Comparison of ENCODE assay signal across 7 mouse cellular contexts in genomic region chr7:68085870-68086341, GRCm38 (mm10).
DNase-seq lines count a peak whose midpoint lies in the region; ATAC-seq and TF ChIP-seq lines count a peak whose summit lies in the region.

No protein-coding gene starts in this region.

- H3K36me3 ChIP-seq in MEL (ENCODE audit: control insufficient read depth in 1 of 2, insufficient read depth in 2 of 2, low read length in 2 of 2) = peaks cover 0 to 17% of the 10 kb centered on the region in 2 experiments; a peak in 2 of 4 replicates

- no peak for TF ChIP-seq CTCF in MEL (IDR thresholded peaks at IDR 0.05 in 2 of 3, conservative IDR thresholded peaks at IDR 0.05 in 1 of 3; ENCODE audit: control insufficient read depth in 1 of 3, insufficient read depth in 1 of 3, low read depth in 2 of 3, low read length in 3 of 3, poor library complexity in 1 of 3, severe bottlenecking in 1 of 3)

- peak overlapping the region; percentile 0; the same call in 1 of the 2 replicates for H3K9ac ChIP-seq in MEL (ENCODE audit: control insufficient read depth, low read depth, low read length, poor library complexity, severe bottlenecking)

- TF ChIP-seq POLR2A in MEL (IDR thresholded peaks at IDR 0.05; ENCODE audit: control insufficient read depth in 1 of 2, insufficient read depth in 1 of 2, low read depth in 1 of 2, low read length in 2 of 2, poor library complexity in 1 of 2) = no peak

- no peaks in the 10 kb centered on the region for H3K9me3 ChIP-seq in MEL (replicated peaks; ENCODE audit: insufficient read depth, low read length)

- intact Hi-C loops in gastrocnemius, postnatal 36 days (cut with DNase I) = loop anchor here (5.0 kb wide), 1 partner anchor 41 kb away; no protein-coding TSS in a partner anchor

- H3K27me3 ChIP-seq in MEL (ENCODE audit: control insufficient read depth in 1 of 2, insufficient read depth in 2 of 2, low read length in 2 of 2) = no peaks in the 10 kb centered on the region

- TF ChIP-seq RAD21 in MEL (IDR thresholded peaks at IDR 0.05; ENCODE audit: low read depth, low read length) = no peak

- peak overlapping the region in 1 of 2 experiments; percentile 13; a peak in 2 of 4 replicates for H3K4me3 ChIP-seq in MEL (ENCODE audit: control insufficient read depth in 1 of 2, insufficient read depth in 1 of 2, low read depth in 2 of 2, low read length in 2 of 2)

- peak; percentile 46 to 66 for TF ChIP-seq EP300 in MEL (IDR thresholded peaks at IDR 0.05; ENCODE audit: low read depth in 1 of 2, low read length in 2 of 2)

- no peaks in the 10 kb centered on the region for H3K79me2 ChIP-seq in MEL (ENCODE audit: control insufficient read depth, insufficient read depth, low read length, poor library complexity)

- peak; percentile 23 for ATAC-seq in activated CD4-positive, CD25-positive, alpha-beta regulatory T cell, adult 4 months

- H3K4me1 ChIP-seq in MEL (ENCODE audit: control insufficient read depth in 1 of 2, insufficient read depth in 2 of 2, low read length in 2 of 2) = peaks cover 15 to 22% of the 10 kb centered on the region in 2 experiments

- peak; percentile 76 for DNase-seq in MEL (ENCODE audit: low read depth, low spot score)
- peak; percentile 46 for DNase-seq in heart, adult 8-10 months (ENCODE audit: low spot score)
- DNase-seq in kidney, adult 9 months = peak; percentile 78
- peak; percentile 77 for DNase-seq in lung, postnatal 36 days
- no peak for DNase-seq in thymus, adult 18-20 months
- no peak for DNase-seq in gastrocnemius, postnatal 36 days

- H3K27ac ChIP-seq in MEL (ENCODE audit: control insufficient read depth, low read depth, low read length) = peak overlapping the region; percentile 63

TF ChIP-seq in MEL, 35 proteins besides CTCF, POLR2A, EP300 and RAD21:
- no peak for TF ChIP-seq MYC (IDR thresholded peaks at IDR 0.05; ENCODE audit: low read depth, low read length)
- peak; percentile 49; the same call in 1 of the 2 replicates for TF ChIP-seq TCF12 (IDR thresholded peaks at IDR 0.05; ENCODE audit: low read depth, low read length)
- peak; percentile 69; the same call in 1 of the 2 replicates for TF ChIP-seq RCOR1 (IDR thresholded peaks at IDR 0.05; ENCODE audit: low read depth, low read length)
- no peak for TF ChIP-seq MAX (IDR thresholded peaks at IDR 0.05; ENCODE audit: low read length)
- TF ChIP-seq ZNF384 (IDR thresholded peaks at IDR 0.05; ENCODE audit: low read depth, low read length) = peak; percentile 91
- TF ChIP-seq GATA1 (IDR thresholded peaks at IDR 0.05; ENCODE audit: low read depth, low read length) = peak; percentile 60
- peak; percentile 61 for TF ChIP-seq ETS1 (IDR thresholded peaks at IDR 0.05; ENCODE audit: low read depth, low read length)
- 0 out of 2 replicates have a peak, but pooled peaks have one; percentile 17 for TF ChIP-seq TBP (IDR thresholded peaks at IDR 0.05; ENCODE audit: low read depth, low read length)
- no peak for TF ChIP-seq GABPA (IDR thresholded peaks at IDR 0.05; ENCODE audit: low read depth, low read length)

Comparison
In these comparisons a context has a peak if more than half of its experiments do, and no peak if none do; other contexts are left out.
1. DNase-seq: peak in MEL (single experiment), heart, adult 8-10 months (single experiment), kidney, adult 9 months (single experiment) and lung, postnatal 36 days (single experiment); none in thymus, adult 18-20 months (0 of 2) and gastrocnemius, postnatal 36 days (0 of 2).